Mouse (Mus musculus) liver, embryonic 12.5 days (tissue): ENCODE measurements around the gene Mx1. TPM values are rescaled to one million over a fixed set of nuclear protein-coding genes. Genes with fewer than 3 reads are reported as not detected.

Experiments
- ATAC-seq: fragments of 200-750 bp; cut with Nextera tagmentation; 2 replicates; pipeline ENCODE4 v1.8.0; 2017; ENCODE audit warnings: moderate number of reproducible peaks, mild to moderate bottlenecking, moderate library complexity
- H3K27ac ChIP-seq: fragments of 300-500 bp; sonication (generic); 2 replicates; pipeline ENCODE4 v1.5.1; 2016; ENCODE audit warnings: mild to moderate bottlenecking
- H3K27me3 ChIP-seq: fragments of 300-500 bp; sonication (generic); replicated peaks from 2 replicates; pipeline ENCODE4 v1.6.1; 2016; ENCODE audit warnings: mild to moderate bottlenecking, moderate library complexity
- H3K36me3 ChIP-seq: fragments of 300-500 bp; sonication (generic); 2 replicates; pipeline ENCODE4 v1.6.1; 2016; ENCODE audit warnings: mild to moderate bottlenecking, moderate library complexity
- H3K4me1 ChIP-seq: fragments of 300-500 bp; sonication (generic); 2 replicates; pipeline ENCODE4 v1.6.1; 2016
- H3K4me2 ChIP-seq: fragments of 300-500 bp; sonication (generic); 2 replicates; pipeline ENCODE4 v1.6.1; 2016; ENCODE audit warnings: mild to moderate bottlenecking, moderate library complexity
- H3K4me3 ChIP-seq: fragments of 300-500 bp; sonication (generic); 2 replicates; pipeline ENCODE4 v1.5.1; 2016; ENCODE audit warnings: mild to moderate bottlenecking, moderate library complexity
- H3K9ac ChIP-seq: fragments of 300-500 bp; sonication (generic); 2 replicates; pipeline ENCODE4 v1.6.1; 2016; ENCODE audit warnings: mild to moderate bottlenecking, moderate library complexity
- H3K9me3 ChIP-seq: fragments of 300-500 bp; sonication (generic); replicated peaks from 2 replicates; pipeline ENCODE4 v1.6.1; 2016; ENCODE audit warnings: mild to moderate bottlenecking, moderate library complexity
- WGBS: fragments of 180-500 bp; shearing (Covaris S2); methylation state at CpG from one replicate; pipeline ENCODE4 v1.1.7; 2016; ENCODE audit not compliant: insufficient replicate concordance; 5-methylcytosine and 5-hydroxymethylcytosine counted together
- polyA plus RNA-seq: library from polyadenylated mRNA; unstranded; fragments of >200 nt; fragmentation: Nextera tagmentation; extraction: Ambion mirVana; gene quantifications from 2 replicates; pipeline ENCODE4 v1.2.1, GENCODE M21; 2016

Gene Mx1
- polyA plus RNA-seq, 1 experiment from 2014 or later: 0.20 TPM

GRCm38 (mm10) chr16:97438191-97438590 lies 24.5 kb downstream of the Mx1 start:
- Histone ChIP-seq H3K4me3 (no peak overlapping the region), H3K9ac (no peak overlapping the region), H3K27ac (no peak overlapping the region), H3K4me1 (no peaks in the 10 kb centered on the region), H3K36me3 (no peaks in the 10 kb centered on the region), H3K27me3 (no peaks in the 10 kb centered on the region), H3K4me2 (no peak overlapping the region), H3K9me3 (no peaks in the 10 kb centered on the region)
- WGBS: 52% methylated on average over 3 of the region's 3 CpGs
- ATAC-seq: no peak

GRCm38 (mm10) chr16:97437448-97438056 lies 25.2 kb downstream of the Mx1 start:
- Histone ChIP-seq H3K9me3 (no peaks in the 10 kb centered on the region), H3K9ac (no peak overlapping the region), H3K4me3 (no peak overlapping the region), H3K4me2 (no peak overlapping the region), H3K27ac (no peak overlapping the region), H3K27me3 (no peaks in the 10 kb centered on the region), H3K4me1 (no peaks in the 10 kb centered on the region), H3K36me3 (no peaks in the 10 kb centered on the region)
- ATAC-seq: no peak
- WGBS: 37% methylated on average over 1 of the region's 1 CpGs

GRCm38 (mm10) chr16:97434206-97434605 lies 28.5 kb downstream of the Mx1 start:
- Histone ChIP-seq H3K9me3 (no peaks in the 10 kb centered on the region), H3K9ac (no peak overlapping the region), H3K4me1 (no peaks in the 10 kb centered on the region), H3K4me3 (no peak overlapping the region), H3K36me3 (no peaks in the 10 kb centered on the region), H3K27ac (no peak overlapping the region), H3K4me2 (no peak overlapping the region), H3K27me3 (no peaks in the 10 kb centered on the region)
- WGBS: 79% methylated on average over 2 of the region's 2 CpGs
- no peak for ATAC-seq

- no peak overlapping the region for H3K9ac ChIP-seq
- H3K27ac ChIP-seq: no peak overlapping the region
- H3K4me2 ChIP-seq: no peak overlapping the region
- no peaks in the 10 kb centered on the region for H3K9me3 ChIP-seq
- ATAC-seq: no peak
- 41% methylated on average over 4 of the region's 4 CpGs for WGBS
- no peaks in the 10 kb centered on the region for H3K4me1 ChIP-seq
- no peaks in the 10 kb centered on the region for H3K36me3 ChIP-seq
- no peaks in the 10 kb centered on the region for H3K27me3 ChIP-seq
- H3K4me3 ChIP-seq: no peak overlapping the region
These were observed 31.4 kb downstream of the Mx1 start for GRCm38 (mm10) chr16:97431328-97431727.

GRCm38 (mm10) chr16:97430091-97430490 lies 32.6 kb downstream of the Mx1 start:
- Histone ChIP-seq H3K36me3 (no peaks in the 10 kb centered on the region), H3K4me2 (no peak overlapping the region), H3K9me3 (no peaks in the 10 kb centered on the region), H3K27ac (no peak overlapping the region), H3K9ac (no peak overlapping the region), H3K4me1 (no peaks in the 10 kb centered on the region), H3K27me3 (no peaks in the 10 kb centered on the region), H3K4me3 (no peak overlapping the region)
- WGBS: 74% methylated on average over 4 of the region's 4 CpGs
- ATAC-seq: no peak

GRCm38 (mm10) chr16:97428026-97428425 lies 34.7 kb downstream of the Mx1 start:
- H3K4me2 ChIP-seq: no peak overlapping the region
- no peaks in the 10 kb centered on the region for H3K36me3 ChIP-seq
- WGBS: 63% methylated on average over 3 of the region's 3 CpGs
- H3K4me3 ChIP-seq: no peak overlapping the region
- H3K4me1 ChIP-seq: no peaks in the 10 kb centered on the region
- no peak overlapping the region for H3K27ac ChIP-seq
- no peak overlapping the region for H3K9ac ChIP-seq
- ATAC-seq: no peak
- no peaks in the 10 kb centered on the region for H3K27me3 ChIP-seq
- no peaks in the 10 kb centered on the region for H3K9me3 ChIP-seq

- no peaks in the 10 kb centered on the region for H3K36me3 ChIP-seq
- 40% methylated on average over 1 of the region's 1 CpGs for WGBS
- no peak overlapping the region for H3K4me2 ChIP-seq
- no peaks in the 10 kb centered on the region for H3K9me3 ChIP-seq
- H3K27me3 ChIP-seq: no peaks in the 10 kb centered on the region
- no peak overlapping the region for H3K9ac ChIP-seq
- no peak for ATAC-seq
- H3K4me1 ChIP-seq: no peaks in the 10 kb centered on the region
- H3K4me3 ChIP-seq: no peak overlapping the region
- no peak overlapping the region for H3K27ac ChIP-seq
These were observed 39.1 kb downstream of the Mx1 start for GRCm38 (mm10) chr16:97423627-97424026.

- Histone ChIP-seq H3K4me2 (no peak overlapping the region), H3K4me3 (no peak overlapping the region), H3K9ac (no peak overlapping the region), H3K4me1 (peaks cover 5% of the 10 kb centered on the region; the same call in 1 of the 2 replicates), H3K36me3 (no peaks in the 10 kb centered on the region), H3K9me3 (no peaks in the 10 kb centered on the region), H3K27ac (no peak overlapping the region), H3K27me3 (no peaks in the 10 kb centered on the region)
- no peak for ATAC-seq
- 63% methylated on average over 6 of the region's 6 CpGs for WGBS
These were observed 41.0 kb downstream of the Mx1 start for GRCm38 (mm10) chr16:97421671-97422070.

- WGBS: 67% methylated on average over 6 of the region's 6 CpGs
- H3K4me3 ChIP-seq: no peak overlapping the region
- no peak overlapping the region for H3K27ac ChIP-seq
- ATAC-seq: no peak
- H3K27me3 ChIP-seq: no peaks in the 10 kb centered on the region
- H3K9me3 ChIP-seq: no peaks in the 10 kb centered on the region
- peaks cover 5% of the 10 kb centered on the region; the same call in 1 of the 2 replicates for H3K4me1 ChIP-seq
- H3K36me3 ChIP-seq: no peaks in the 10 kb centered on the region
- H3K9ac ChIP-seq: no peak overlapping the region
- H3K4me2 ChIP-seq: no peak overlapping the region
These were observed 43.8 kb downstream of the Mx1 start for GRCm38 (mm10) chr16:97418749-97419453.

GRCm38 (mm10) chr16:97417896-97418542 lies 44.7 kb downstream of the Mx1 start:
- ATAC-seq: peak; percentile 61; the same call in 1 of the 2 replicates
- 12% methylated on average over 4 of the region's 4 CpGs for WGBS
- Histone ChIP-seq H3K27me3 (no peaks in the 10 kb centered on the region), H3K4me1 (peaks cover 5% of the 10 kb centered on the region; the same call in 1 of the 2 replicates), H3K4me2 (no peak overlapping the region), H3K9me3 (no peaks in the 10 kb centered on the region), H3K4me3 (no peak overlapping the region), H3K36me3 (no peaks in the 10 kb centered on the region), H3K27ac (no peak overlapping the region), H3K9ac (no peak overlapping the region)

- H3K4me2 ChIP-seq: no peak overlapping the region
- no peak overlapping the region for H3K27ac ChIP-seq
- 78% methylated on average over 5 of the region's 5 CpGs for WGBS
- no peak for ATAC-seq
- no peak overlapping the region for H3K9ac ChIP-seq
- H3K27me3 ChIP-seq: no peaks in the 10 kb centered on the region
- H3K4me3 ChIP-seq: no peak overlapping the region
- H3K4me1 ChIP-seq: no peaks in the 10 kb centered on the region
- H3K9me3 ChIP-seq: no peaks in the 10 kb centered on the region
- H3K36me3 ChIP-seq: no peaks in the 10 kb centered on the region
These were observed 57.2 kb downstream of the Mx1 start for GRCm38 (mm10) chr16:97405476-97406012.

GRCm38 (mm10) chr16:97402213-97402785 lies 60.4 kb downstream of the Mx1 start:
- Histone ChIP-seq H3K9me3 (no peaks in the 10 kb centered on the region), H3K4me3 (no peak overlapping the region), H3K4me1 (no peaks in the 10 kb centered on the region; the same call in 1 of the 2 replicates), H3K36me3 (no peaks in the 10 kb centered on the region), H3K9ac (no peak overlapping the region), H3K27me3 (0 out of 2 replicates have a peak, but pooled peaks cover 4% of the 10 kb centered on the region), H3K4me2 (no peak overlapping the region), H3K27ac (no peak overlapping the region)
- ATAC-seq: no peak
- WGBS: 66% methylated on average over 4 of the region's 4 CpGs
